Mouse (Mus musculus) adipocyte (in vitro differentiated cells): ENCODE data around the gene Syce1.
A peak's percentile ranks its signal among the peaks of the same experiment; 100 is the strongest.

Experiments
- DNase-seq: peaks from one replicate; pipeline ENCODE4 v3.0.0-alpha.2; 2016; ENCODE audit warnings: low spot score

Syce1 gene

GRCm38 (mm10) chr7:140787406-140788052 is at the start of gene Syce1:
Gene Syce1, minus strand, starts transcription at chr7:140787852.
- no peak for DNase-seq

- DNase-seq: no peak
Measured at GRCm38 (mm10) chr7:140836243-140837115, 48.8 kb upstream of the Syce1 start.

- DNase-seq: no peak
Measured at GRCm38 (mm10) chr7:140835758-140836087, 48.1 kb upstream of the Syce1 start.

GRCm38 (mm10) chr7:140834968-140835757 is 47.5 kb upstream of the Syce1 start, which contains the start of gene Urah:
Gene Urah, plus strand, starts transcription at chr7:140835018.
- DNase-seq: no peak

GRCm38 (mm10) chr7:140833341-140833740 is 45.7 kb upstream of the Syce1 start:
- no peak for DNase-seq

GRCm38 (mm10) chr7:140831447-140831846 is 43.8 kb upstream of the Syce1 start:
- no peak for DNase-seq

- peak; percentile 39 for DNase-seq
Measured at GRCm38 (mm10) chr7:140828171-140828881, 40.7 kb upstream of the Syce1 start.

GRCm38 (mm10) chr7:140822731-140823130 is 35.1 kb upstream of the Syce1 start:
- no peak for DNase-seq

GRCm38 (mm10) chr7:140821653-140822329 is 34.1 kb upstream of the Syce1 start, which contains the start of gene Zfp941:
Gene Zfp941, minus strand, starts transcription at chr7:140822178.
- no peak for DNase-seq

GRCm38 (mm10) chr7:140821305-140821652 is 33.6 kb upstream of the Syce1 start:
- no peak for DNase-seq

- no peak for DNase-seq
Measured at GRCm38 (mm10) chr7:140820173-140820572, 32.5 kb upstream of the Syce1 start.

GRCm38 (mm10) chr7:140812850-140813249 is 25.2 kb upstream of the Syce1 start:
- no peak for DNase-seq

GRCm38 (mm10) chr7:140811714-140812113 is 24.1 kb upstream of the Syce1 start:
- no peak for DNase-seq

- DNase-seq: no peak
Measured at GRCm38 (mm10) chr7:140810496-140810895, 22.8 kb upstream of the Syce1 start.

- peak; percentile 71 for DNase-seq
Measured at GRCm38 (mm10) chr7:140805704-140806103, 18.1 kb upstream of the Syce1 start.

- DNase-seq: no peak
Measured at GRCm38 (mm10) chr7:140802629-140803028, 15.0 kb upstream of the Syce1 start.

- DNase-seq: no peak
Measured at GRCm38 (mm10) chr7:140798212-140798611, 10.6 kb upstream of the Syce1 start.

GRCm38 (mm10) chr7:140797619-140798018 is 10.0 kb upstream of the Syce1 start:
- DNase-seq: no peak

GRCm38 (mm10) chr7:140793541-140793940 is 5.9 kb upstream of the Syce1 start:
- DNase-seq: peak; percentile 68

- DNase-seq: no peak
Measured at GRCm38 (mm10) chr7:140788053-140788435, 392 bp upstream of the Syce1 start.

GRCm38 (mm10) chr7:140780548-140780947 is 7.1 kb downstream of the Syce1 start:
- DNase-seq: no peak
